Mouse (Mus musculus): ENCODE results near the gene Xirp1. TPM values are rescaled to one million over a fixed set of nuclear protein-coding genes. Genes with fewer than 3 reads are reported as not detected.
A peak's percentile ranks its signal among the peaks of the same experiment; 100 is the strongest.

The Xirp1 gene
- polyA plus RNA-seq, 1 experiment from 2014 or later: 47.2 TPM

DNA sequence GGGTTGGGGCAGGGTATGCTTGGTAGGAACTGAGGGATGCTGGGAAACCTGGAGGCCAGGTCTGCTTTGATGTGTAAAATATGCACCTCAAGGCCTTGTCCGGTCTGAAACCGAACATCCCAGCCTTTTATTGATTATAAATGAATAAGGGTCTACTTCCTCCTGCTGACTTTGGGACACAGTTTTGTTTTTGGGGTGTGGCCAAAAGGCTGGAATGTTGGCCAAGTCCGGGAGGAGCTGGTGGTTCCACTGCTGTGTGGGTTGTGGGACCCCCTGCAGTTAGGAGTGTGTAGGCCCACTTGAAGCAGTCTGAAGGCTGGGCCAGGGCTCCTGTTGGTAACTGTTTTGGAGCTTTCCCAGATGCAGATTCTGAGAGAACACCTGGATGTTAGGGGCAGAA, 17.5 kb downstream of the Xirp1 start:
- WGBS: 68% methylated on average over 3 of the region's 3 CpGs
- peaks cover 4% of the 10 kb centered on the region; the same call in 1 of the 2 replicates for H3K9me3 ChIP-seq
- no peak for ATAC-seq (ENCODE audit: extremely low read depth, insufficient number of reproducible peaks, low FRiP score, low TSS enrichment)
- H3K27me3 ChIP-seq (replicated peaks): no peaks in the 10 kb centered on the region
- H3K4me1 ChIP-seq: peaks cover 27% of the 10 kb centered on the region
- 0 out of 2 replicates have a peak overlapping the region, but pooled peaks have one; percentile 5 for H3K9ac ChIP-seq
- no peak overlapping the region for H3K4me3 ChIP-seq
- no peak overlapping the region for H3K4me2 ChIP-seq
- H3K27ac ChIP-seq (replicated peaks): no peak overlapping the region
- 0 out of 2 replicates have a peak, but pooled peaks cover 3% of the 10 kb centered on the region for H3K36me3 ChIP-seq

DNA sequence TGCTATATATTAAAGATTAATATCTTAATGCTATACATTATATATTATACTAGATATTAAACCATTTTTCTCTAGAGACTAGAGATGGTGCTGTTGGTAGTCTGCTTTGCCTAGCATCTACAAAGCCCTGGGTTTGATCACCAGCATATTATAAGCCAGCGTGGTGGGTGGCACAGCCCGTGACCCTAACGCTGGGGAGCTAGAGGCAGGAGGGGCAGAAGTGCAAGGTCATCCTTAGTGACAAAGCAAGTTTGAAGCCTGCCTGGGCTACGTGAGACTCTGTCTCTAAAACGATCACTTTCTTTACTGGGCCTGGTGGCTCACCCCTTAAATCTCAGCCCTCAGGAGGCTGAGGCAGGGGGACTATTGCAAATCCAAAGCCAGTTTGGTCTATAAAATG, 20.5 kb downstream of the Xirp1 start:
- Histone ChIP-seq H3K9ac (no peak overlapping the region), H3K27ac (replicated peaks) (peak overlapping the region; percentile 83; the same call in 1 of the 2 replicates), H3K27me3 (replicated peaks) (no peaks in the 10 kb centered on the region), H3K4me2 (peak overlapping the region; percentile 72; the same call in 1 of the 2 replicates), H3K4me3 (no peak overlapping the region), H3K36me3 (0 out of 2 replicates have a peak, but pooled peaks cover 3% of the 10 kb centered on the region), H3K9me3 (peaks cover 1% of the 10 kb centered on the region; the same call in 1 of the 2 replicates), H3K4me1 (peaks cover 26% of the 10 kb centered on the region)
- 67% methylated on average over 5 of the region's 5 CpGs for WGBS
- ATAC-seq (ENCODE audit: extremely low read depth, insufficient number of reproducible peaks, low FRiP score, low TSS enrichment): 0 out of 2 replicates have a peak, but pooled peaks have one; percentile 44

DNA sequence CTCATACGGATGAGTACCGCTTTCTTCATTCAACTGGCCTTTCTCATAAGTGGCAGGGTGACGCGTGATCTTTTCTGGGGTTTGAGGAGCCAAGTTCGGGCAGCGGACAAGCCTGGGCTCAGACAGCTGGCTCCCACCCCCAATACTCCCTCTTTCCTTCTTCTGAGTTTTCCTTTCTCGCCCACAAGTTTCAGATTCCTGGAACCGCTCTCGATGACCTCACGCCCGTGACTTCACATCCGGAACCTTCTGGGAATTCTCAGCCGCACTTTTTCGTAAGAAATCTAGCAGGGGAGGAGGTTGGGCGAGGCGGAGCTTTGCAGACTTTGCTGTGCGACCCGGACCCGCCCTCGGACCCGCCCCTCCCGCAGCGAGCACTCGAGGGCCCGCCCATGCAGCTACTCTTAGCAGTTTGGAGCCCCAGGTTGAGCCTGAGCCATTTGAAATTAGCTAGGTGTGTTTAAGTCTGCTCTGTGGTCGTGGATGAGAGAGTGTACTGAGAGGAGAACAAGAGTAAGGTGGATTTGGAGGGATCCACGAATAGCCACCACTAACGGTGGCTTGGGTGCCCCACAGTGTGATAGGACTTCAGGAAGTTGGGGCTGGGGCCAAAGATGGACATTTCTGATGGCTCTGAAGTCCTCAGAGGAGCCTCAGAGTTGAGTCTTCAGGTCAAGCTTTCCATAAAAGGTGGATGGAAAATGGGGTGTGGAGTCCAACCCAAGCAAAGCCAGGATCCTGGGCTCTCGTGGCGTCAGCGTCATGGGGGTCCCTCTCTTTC, 21.3 kb downstream of the Xirp1 start:
- no peaks in the 10 kb centered on the region for H3K9me3 ChIP-seq
- peak overlapping the region; percentile 53 for H3K4me3 ChIP-seq
- H3K4me2 ChIP-seq: peak overlapping the region; percentile 72
- ATAC-seq (ENCODE audit: extremely low read depth, insufficient number of reproducible peaks, low FRiP score, low TSS enrichment): peak; percentile 88
- peaks cover 26% of the 10 kb centered on the region for H3K4me1 ChIP-seq
- H3K36me3 ChIP-seq: no peaks in the 10 kb centered on the region
- peak overlapping the region; percentile 78 for H3K9ac ChIP-seq
- H3K27me3 ChIP-seq (replicated peaks): no peaks in the 10 kb centered on the region
- H3K27ac ChIP-seq (replicated peaks): peak overlapping the region; percentile 83
- WGBS: 9% methylated on average over 31 of the region's 31 CpGs

DNA sequence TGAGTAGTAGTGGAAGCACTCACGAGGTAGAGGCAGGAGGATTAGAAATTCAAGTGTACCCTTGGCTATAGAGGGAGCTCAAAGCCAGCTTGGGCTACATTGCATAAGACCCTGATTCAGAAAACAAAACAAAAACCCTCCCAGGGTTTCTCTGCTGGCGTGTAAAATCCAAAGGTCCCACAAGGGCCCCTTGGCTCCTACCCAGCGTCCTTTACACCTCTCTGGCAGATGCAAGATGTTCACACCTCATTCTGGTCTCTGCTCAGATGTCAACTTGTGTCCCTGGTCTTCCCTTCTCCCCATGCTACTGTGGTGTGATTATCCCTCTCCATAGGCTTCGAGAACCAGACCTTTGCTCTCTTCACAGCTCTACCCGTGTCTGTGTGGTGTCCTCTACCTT, 22.6 kb downstream of the Xirp1 start:
- no peak for ATAC-seq (ENCODE audit: extremely low read depth, insufficient number of reproducible peaks, low FRiP score, low TSS enrichment)
- H3K4me2 ChIP-seq: no peak overlapping the region
- no peak overlapping the region for H3K27ac ChIP-seq (replicated peaks)
- no peak overlapping the region for H3K4me3 ChIP-seq
- no peaks in the 10 kb centered on the region for H3K36me3 ChIP-seq
- peaks cover 26% of the 10 kb centered on the region for H3K4me1 ChIP-seq
- no peak overlapping the region for H3K9ac ChIP-seq
- H3K9me3 ChIP-seq: no peaks in the 10 kb centered on the region
- H3K27me3 ChIP-seq (replicated peaks): no peaks in the 10 kb centered on the region
- WGBS: 66% methylated on average over 5 of the region's 5 CpGs

DNA sequence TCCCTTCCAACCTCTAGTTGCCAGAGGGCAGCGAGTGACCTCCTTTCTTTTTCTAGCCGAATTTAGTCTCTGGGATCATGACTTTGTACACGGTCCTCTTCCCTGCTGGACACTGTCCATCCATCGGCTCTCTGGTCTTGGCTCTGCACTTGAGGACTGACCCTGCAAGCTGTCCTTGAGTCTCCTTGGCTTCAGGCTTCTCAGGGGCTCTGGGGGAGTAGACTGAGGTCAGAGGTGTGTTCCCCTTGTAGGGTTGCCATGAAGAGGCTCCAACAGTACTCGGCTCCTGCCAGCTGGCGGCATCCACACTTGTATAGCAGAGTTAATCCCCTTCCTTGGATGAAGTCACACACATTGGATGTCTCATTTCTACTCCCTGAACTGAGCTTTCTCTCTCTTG, 23.8 kb downstream of the Xirp1 start:
- peaks cover 26% of the 10 kb centered on the region for H3K4me1 ChIP-seq
- H3K9me3 ChIP-seq: no peaks in the 10 kb centered on the region
- H3K9ac ChIP-seq: no peak overlapping the region
- no peak overlapping the region for H3K4me2 ChIP-seq
- 68% methylated on average over 6 of the region's 6 CpGs for WGBS
- no peak overlapping the region for H3K4me3 ChIP-seq
- no peak for ATAC-seq (ENCODE audit: extremely low read depth, insufficient number of reproducible peaks, low FRiP score, low TSS enrichment)
- no peaks in the 10 kb centered on the region for H3K27me3 ChIP-seq (replicated peaks)
- no peak overlapping the region for H3K27ac ChIP-seq (replicated peaks)
- no peaks in the 10 kb centered on the region for H3K36me3 ChIP-seq

DNA sequence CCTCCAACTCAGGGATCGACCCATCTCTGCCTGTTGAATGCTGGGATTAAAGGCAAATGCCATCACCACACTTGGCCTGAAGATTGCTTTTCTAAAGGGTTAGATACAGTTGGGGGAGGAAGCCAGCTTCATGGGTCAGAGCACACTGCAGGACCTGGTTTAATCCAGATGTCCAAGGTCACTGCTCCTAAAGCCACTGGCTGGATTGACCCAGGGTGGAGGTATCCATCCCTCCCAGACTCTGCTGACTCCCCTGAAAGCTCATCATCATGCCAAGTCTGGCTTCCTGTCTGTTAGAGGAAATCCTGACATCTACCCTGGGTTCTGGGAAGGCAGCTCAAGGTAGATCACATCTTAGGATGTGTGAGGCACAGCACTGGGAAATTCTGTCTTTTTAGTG, 24.6 kb downstream of the Xirp1 start:
- peaks cover 21% of the 10 kb centered on the region for H3K4me1 ChIP-seq
- H3K27ac ChIP-seq (replicated peaks): no peak overlapping the region
- no peak overlapping the region for H3K4me2 ChIP-seq
- H3K36me3 ChIP-seq: no peaks in the 10 kb centered on the region
- H3K27me3 ChIP-seq (replicated peaks): no peaks in the 10 kb centered on the region
- WGBS: 59% methylated on average over 1 of the region's 1 CpGs
- no peak overlapping the region for H3K4me3 ChIP-seq
- H3K9me3 ChIP-seq: no peaks in the 10 kb centered on the region
- H3K9ac ChIP-seq: no peak overlapping the region
- no peak for ATAC-seq (ENCODE audit: extremely low read depth, insufficient number of reproducible peaks, low FRiP score, low TSS enrichment)

DNA sequence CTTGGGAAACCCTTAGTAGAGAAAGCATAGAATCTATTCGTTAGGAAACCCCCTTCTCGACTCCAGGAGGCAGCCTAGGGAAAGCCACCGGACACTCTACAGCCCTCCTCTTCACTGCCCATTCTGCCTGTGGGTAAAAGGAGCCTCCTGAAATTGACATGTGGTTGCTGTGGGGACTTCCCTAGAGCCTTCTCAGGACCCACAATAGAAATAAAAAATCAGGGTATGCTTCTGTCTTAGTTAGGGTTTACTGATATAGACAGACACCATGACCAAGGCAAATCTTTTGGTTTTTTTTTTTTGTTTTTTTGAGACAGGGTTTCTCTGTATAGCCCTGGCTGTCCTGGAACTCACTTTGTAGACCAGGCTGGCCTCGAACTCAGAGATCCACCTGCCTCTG, 27.3 kb downstream of the Xirp1 start:
- no peak overlapping the region for H3K9ac ChIP-seq
- 79% methylated on average over 4 of the region's 4 CpGs for WGBS

DNA sequence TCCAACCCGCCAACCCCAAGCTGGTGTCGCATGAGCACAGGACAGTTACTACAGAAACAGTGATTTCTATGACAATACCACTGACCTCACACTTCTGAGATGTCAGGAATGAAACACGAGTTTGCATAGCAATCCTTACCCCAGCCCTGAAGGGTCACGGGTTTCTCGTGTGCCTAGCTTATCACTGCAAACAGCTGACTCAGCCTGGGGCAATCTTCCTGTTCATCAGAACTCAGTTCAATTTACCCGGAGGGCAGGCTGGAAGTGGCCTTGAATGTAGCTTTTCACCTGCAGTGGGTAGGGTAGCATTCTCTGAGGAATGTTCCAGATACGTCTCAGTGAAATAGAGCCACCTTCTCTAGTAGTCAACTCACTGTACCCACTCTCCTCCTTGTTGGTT, 29.2 kb downstream of the Xirp1 start:
- 51% methylated on average over 7 of the region's 7 CpGs for WGBS
- Histone ChIP-seq H3K4me3 (no peak overlapping the region), H3K9me3 (no peaks in the 10 kb centered on the region), H3K36me3 (no peaks in the 10 kb centered on the region), H3K27ac (replicated peaks) (no peak overlapping the region), H3K9ac (no peak overlapping the region), H3K4me1 (peaks cover 12% of the 10 kb centered on the region; the same call in 1 of the 2 replicates), H3K4me2 (no peak overlapping the region), H3K27me3 (replicated peaks) (no peaks in the 10 kb centered on the region)
- no peak for ATAC-seq (ENCODE audit: extremely low read depth, insufficient number of reproducible peaks, low FRiP score, low TSS enrichment)

More for the DNA sequence above, 27.3 kb downstream of the Xirp1 start:
- H3K4me3 ChIP-seq: no peak overlapping the region
- H3K4me2 ChIP-seq: no peak overlapping the region
- ATAC-seq (ENCODE audit: extremely low read depth, insufficient number of reproducible peaks, low FRiP score, low TSS enrichment): no peak
- H3K27ac ChIP-seq (replicated peaks): no peak overlapping the region
- no peaks in the 10 kb centered on the region for H3K36me3 ChIP-seq
- H3K4me1 ChIP-seq: peaks cover 18% of the 10 kb centered on the region
- no peaks in the 10 kb centered on the region for H3K27me3 ChIP-seq (replicated peaks)
- H3K9me3 ChIP-seq: no peaks in the 10 kb centered on the region

DNA sequence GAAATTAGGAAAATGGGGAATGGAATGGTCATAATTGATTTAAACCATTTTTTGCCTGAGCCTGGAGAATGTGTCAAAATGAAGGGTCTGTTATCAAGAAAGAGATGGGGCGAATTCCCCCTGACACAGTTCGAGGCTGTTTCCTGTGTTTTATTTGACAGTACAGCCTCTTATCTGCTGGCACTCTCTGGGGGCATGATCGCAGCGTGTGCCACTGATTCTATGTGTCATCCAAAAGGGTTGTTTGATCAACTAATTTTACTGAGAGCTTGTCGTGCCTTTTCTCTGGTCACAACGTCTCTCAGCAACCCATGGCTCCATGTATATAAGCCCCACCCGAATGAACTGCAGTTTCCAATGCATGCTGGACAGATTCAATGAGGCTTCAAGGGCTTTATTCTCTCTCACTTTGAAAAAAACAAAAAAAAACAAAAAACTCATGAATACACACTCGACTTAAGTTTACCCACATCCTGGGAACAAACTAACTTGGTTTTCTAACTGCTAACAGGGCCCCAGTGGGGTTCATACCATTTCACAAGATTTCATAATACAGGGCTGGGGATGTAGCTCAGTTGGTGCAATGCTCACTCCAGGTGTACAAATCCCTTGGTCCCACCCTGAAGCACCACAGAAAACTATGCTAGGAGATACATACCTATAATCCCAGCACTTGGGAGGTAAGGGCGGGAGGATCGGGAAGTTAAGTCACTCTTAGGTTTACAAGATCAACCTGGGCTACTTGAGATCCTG, 30.1 kb downstream of the Xirp1 start:
- H3K27ac ChIP-seq (replicated peaks): no peak overlapping the region
- WGBS: 48% methylated on average over 10 of the region's 10 CpGs
- no peak overlapping the region for H3K9ac ChIP-seq

DNA sequence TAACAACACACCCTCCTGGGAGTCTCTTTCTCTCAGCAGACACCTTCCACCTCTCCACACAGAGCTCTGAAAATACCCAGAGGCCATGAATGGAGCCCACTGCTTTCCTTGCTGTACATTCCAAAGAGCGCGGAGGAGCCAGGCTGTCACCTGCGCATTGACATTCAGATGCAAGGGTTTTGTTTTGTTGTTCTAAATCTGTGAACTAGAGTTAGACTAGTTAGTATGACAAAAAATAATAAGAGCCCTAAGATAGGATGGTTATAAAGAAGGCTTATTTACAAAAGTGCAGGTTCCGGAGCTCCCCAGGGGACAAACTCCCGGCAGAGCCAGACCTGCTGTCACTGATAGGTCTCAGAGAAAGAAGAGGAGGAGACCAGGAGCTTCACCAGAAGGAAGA, 32.1 kb downstream of the Xirp1 start:
- Histone ChIP-seq H3K27ac (replicated peaks) (no peak overlapping the region), H3K9me3 (no peaks in the 10 kb centered on the region), H3K27me3 (replicated peaks) (no peaks in the 10 kb centered on the region), H3K4me2 (no peak overlapping the region), H3K4me3 (no peak overlapping the region), H3K9ac (0 out of 2 replicates have a peak overlapping the region, but pooled peaks have one; percentile 30), H3K36me3 (no peaks in the 10 kb centered on the region), H3K4me1 (peaks cover 12% of the 10 kb centered on the region; the same call in 1 of the 2 replicates)
- ATAC-seq (ENCODE audit: extremely low read depth, insufficient number of reproducible peaks, low FRiP score, low TSS enrichment): no peak
- 22% methylated on average over 5 of the region's 5 CpGs for WGBS

More for the DNA sequence above, 30.1 kb downstream of the Xirp1 start:
- H3K4me2 ChIP-seq: no peak overlapping the region
- peaks cover 12% of the 10 kb centered on the region; the same call in 1 of the 2 replicates for H3K4me1 ChIP-seq
- H3K27me3 ChIP-seq (replicated peaks): no peaks in the 10 kb centered on the region
- H3K4me3 ChIP-seq: no peak overlapping the region
- ATAC-seq (ENCODE audit: extremely low read depth, insufficient number of reproducible peaks, low FRiP score, low TSS enrichment): no peak
- H3K9me3 ChIP-seq: no peaks in the 10 kb centered on the region
- no peaks in the 10 kb centered on the region for H3K36me3 ChIP-seq

DNA sequence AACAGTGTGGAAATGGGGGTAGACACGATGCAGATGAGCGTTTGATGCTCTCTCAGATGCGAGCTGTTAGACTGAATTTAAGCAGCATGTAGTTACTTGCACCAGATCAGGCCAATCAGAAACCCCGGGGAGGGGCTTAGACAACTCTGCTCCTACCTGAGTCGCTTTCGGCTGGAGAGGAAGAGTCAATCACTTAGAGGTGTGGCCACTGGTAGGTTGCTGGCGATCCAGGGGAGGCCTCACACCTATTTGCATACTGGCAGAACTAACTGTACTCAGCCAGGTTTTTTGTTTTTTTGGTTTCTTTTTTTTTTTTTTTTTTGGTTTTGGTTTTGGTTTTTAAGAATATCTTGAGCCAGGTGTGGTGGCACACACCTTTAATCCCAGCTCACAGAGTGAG, 35.1 kb downstream of the Xirp1 start:
- Histone ChIP-seq H3K4me3 (no peak overlapping the region), H3K4me2 (no peak overlapping the region), H3K9ac (no peak overlapping the region), H3K27ac (replicated peaks) (no peak overlapping the region), H3K9me3 (no peaks in the 10 kb centered on the region), H3K36me3 (no peaks in the 10 kb centered on the region), H3K4me1 (peaks cover 24% of the 10 kb centered on the region), H3K27me3 (replicated peaks) (no peaks in the 10 kb centered on the region)
- no peak for ATAC-seq (ENCODE audit: extremely low read depth, insufficient number of reproducible peaks, low FRiP score, low TSS enrichment)
- WGBS: 48% methylated on average over 7 of the region's 7 CpGs

All from heart, embryonic 13.5 days (tissue).